Mouse (Mus musculus): ENCODE results near the gene Tram2.

Tram2 gene

DNA sequence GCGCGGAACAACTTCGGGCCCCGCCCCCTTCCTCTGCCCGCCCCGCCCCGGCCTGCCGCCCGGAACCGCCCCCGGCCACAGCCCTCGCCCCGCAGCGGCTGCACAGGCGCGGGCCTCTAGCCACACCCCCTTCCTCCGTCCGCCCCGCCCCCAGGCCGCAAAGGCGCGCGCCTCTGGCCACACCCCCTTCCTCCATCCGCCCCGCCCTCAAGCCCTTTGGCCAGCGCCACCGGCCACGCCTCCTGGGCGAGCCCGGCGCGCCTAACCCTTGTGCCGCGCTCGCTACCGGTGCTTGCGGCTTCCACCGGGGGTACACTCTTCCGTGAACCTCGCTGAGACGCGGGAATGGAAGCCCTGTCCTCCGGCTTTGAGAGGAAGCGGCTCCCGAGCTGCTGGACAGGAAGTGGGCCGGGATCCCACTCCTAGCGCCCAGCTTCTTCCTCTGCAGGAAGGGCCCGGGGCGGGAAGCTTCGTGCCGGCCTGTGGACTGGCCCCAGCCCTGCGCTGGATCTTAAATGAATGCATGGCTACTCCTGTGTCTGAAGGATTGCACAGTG lies at the start of gene Tram2:
Gene Tram2 (minus strand): TSS at position 13 of the 557 bp plus-strand sequence.
- peak; percentile 96 for DNase-seq (ENCODE audit: low spot score)

DNA sequence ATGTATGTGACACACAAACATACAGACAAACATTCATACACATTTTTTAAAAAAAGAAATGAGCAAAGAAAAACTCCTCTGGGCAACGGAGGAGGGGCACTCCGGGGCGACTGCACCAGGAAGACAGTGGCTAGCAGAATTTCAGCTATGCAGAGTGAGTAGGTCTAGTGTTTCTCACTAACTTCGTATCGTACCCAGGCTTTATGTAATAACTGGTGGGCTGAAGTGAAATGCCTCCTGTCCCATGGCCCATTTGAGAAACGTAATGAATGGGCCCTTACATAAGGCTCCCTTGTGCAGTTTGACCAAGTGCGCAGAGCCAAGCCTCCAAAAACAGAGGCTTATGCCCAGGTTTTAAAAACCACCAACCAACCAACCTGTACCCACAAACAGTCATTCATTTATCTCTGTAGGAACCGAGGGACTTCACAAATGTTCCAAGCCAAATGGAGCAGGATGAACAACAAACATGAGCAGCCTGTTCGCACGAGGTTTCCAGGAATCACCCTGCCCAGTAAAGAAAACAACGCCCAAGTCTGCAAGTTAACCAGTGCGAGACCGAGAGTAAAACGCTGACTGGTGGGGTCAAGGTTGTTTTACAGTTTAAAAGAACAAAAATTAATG lies 45.8 kb upstream of the Tram2 start:
- peak; percentile 47 for DNase-seq (ENCODE audit: low spot score)

DNA sequence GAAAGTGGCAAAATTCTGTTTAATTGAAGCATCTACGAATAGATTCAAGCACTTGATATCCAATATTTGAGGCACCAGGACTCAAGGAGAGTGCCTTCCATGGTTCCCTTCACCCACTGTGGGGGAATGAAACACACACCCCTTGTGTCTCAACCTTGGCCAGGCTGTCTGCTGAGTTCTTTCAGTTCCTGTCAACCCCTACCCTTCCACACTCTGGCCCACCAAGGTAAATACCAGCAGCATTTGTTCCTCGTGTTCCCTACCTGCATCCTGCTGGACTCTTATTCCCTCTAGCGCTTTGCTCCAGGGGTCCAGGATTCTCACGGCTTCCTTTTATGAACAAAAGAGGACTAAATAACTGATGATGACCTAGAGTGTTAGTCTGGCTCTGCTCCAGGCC lies 24.8 kb upstream of the Tram2 start:
- no peak for DNase-seq (ENCODE audit: low spot score)

DNA sequence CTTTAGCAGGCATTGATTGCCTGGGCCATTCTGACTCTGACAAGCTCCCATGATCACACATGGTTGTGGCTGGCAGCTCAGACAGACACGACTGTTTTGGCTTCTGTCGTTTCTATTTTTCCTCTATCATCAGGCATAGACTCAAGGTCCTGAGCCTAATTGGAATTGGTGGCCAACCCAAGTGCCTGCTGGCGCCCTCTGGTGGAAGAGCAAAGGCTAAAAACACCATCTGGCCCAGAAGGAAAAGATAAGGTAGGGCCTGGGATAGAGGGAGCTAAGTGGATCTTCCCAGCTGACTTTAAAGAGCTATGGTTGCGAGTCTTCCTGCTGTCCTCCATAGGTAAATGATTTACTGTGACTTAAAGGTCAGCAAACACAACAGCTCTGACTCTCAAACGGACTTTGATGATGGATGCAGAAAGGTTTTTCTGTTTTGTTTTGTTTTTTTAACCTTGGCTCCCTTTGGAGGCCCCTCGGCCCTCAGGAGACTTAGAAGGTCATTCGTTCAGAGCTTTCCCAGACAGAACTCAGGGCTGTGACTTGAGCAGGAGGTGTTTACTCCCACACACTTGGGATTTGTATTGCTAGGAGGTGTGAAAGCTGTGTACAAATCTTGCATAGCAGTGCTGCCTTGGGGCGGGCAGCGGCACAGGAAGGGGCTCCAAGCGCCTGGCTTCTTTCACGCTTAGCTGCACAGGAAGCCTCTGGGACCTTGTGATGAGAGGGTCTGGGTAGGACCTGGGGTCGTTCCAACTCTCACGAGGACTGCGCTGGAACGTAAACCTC lies 22.4 kb upstream of the Tram2 start:
- DNase-seq (ENCODE audit: low spot score), result peak; percentile 75

DNA sequence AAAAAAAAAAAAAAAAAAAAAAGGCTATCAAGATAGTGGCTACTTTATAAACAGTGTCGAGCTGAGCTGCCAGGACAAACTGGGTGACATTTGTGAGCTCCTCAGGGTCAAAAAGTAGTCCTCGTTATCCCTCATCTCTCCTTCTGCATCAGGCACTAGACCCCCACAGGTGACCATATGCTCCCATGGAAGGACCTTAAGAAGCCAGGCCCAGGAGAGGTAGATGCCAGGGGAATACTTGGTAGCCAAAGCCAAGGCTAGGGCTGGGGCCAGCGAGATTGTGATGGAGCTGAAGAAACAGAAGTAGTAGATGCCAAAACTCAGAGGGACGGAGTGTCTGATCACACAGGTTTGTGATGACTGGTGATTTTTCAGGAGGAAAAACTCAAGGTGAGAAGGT lies 21.7 kb upstream of the Tram2 start:
- no peak for DNase-seq (ENCODE audit: low spot score)

DNA sequence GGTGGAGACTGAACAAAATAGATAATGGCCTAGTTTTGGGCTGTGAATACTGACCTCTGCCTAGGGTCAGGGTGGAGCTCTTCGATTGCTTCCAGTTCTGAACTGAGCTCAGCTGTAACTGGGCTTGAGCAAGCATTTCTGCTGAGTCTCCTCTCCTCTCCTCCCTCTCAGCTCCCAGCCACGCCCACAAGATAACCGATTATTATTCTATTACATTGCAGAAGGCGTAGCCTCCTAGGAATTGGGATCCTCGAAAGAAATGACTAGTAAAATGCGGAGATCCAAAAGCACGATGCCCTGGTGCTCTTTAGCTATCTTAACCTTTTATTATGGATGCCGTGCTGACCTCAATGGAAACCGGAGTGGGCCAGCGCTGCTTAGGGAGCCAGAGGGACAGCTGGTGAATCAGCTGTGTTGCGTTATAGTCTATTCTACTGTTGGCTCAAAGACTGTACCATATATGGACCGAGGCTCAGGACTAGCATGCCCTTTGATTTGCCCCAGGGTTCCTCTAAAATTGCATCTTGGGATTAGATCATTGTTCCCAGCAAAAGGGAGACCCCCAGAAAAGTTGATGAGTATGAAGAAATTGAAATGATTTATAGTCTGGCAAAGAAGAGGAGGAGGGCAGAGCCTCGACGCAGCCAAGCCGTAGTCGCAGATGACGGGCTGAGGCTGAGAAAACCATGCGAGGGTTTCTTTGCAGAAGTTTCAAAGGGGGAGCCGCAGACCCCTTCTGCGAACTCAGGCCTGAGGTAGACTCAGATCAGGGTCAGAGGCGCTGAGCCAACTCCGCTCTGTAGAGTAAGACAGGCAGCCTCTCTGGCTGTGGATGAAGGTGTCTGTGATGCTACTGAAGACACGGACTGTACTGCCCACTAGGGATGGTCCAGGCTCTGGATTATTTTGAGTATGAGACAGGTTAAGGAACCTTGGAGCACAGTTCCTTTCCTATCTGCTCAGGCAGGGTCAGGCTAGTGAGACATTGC lies 18.3 kb upstream of the Tram2 start:
- no peak for DNase-seq (ENCODE audit: low spot score)

DNA sequence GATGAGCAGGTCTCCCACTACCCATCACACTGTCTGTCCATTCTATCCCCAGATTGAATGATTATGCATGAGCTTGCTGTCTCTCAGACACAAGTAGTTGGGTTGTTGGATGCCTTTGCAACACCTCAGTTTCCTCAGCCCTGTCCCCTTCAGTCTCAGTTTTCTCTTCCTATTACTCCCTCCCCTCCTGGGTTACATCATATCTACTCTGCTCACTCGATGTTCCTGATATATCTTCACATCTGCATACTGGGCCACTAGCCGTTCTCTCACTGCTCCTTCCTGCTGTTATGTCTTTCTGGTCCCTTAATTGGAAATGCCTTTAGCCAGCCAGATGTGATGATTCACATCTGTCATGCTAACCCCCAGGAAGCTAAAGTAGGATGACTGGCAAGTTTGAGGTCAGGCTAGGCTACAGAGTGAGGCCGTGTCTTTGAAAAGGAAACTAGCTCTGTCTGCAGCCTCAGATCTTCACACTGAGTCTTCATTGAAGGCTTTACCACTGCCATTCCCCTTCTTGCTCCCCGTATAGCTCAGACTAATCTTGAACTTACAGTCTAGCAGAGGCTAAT lies 15.7 kb upstream of the Tram2 start:
- no peak for DNase-seq (ENCODE audit: low spot score)

DNA sequence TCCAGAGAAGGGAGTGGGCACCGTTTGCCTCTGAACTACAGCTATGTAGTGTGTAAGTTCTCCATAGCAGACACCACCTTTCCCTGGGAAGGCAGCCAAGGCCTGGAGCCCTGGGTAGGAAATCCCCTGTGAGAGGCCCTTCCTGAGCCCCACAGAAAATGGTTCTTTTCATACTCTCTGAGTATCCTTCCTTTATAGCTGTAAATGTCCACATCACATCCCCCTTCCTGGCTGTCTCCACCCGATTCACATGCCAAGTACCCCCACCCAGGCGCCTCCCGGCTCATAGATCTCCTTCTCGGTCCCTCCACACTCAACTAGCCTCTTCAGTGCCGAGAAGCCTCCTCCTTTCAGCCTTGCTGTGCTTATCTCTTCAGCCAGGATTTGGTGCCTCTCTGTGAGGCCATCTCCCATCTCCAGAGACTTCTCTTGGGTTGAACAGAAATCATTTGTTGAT lies 10.7 kb upstream of the Tram2 start:
- no peak for DNase-seq (ENCODE audit: low spot score)

DNA sequence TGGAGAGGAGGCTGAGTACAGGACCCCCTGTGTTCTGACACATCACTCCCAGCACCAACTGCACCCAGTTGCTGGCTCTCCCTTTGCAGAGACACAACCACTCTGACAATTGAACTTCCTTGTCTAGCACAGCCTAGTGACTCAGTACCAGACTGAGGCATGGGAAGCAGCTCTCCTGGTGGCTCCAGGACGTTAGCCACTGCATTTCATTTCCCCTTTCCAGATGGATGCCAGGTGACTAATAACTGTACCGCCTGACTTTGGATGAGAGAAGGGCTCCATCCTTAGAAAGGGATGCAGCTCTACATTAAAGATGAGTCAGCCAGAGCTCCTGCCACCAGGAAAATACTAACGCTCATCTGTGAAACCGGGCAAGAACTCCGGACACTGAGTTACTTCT lies 7.3 kb upstream of the Tram2 start:
- no peak for DNase-seq (ENCODE audit: low spot score)

DNA sequence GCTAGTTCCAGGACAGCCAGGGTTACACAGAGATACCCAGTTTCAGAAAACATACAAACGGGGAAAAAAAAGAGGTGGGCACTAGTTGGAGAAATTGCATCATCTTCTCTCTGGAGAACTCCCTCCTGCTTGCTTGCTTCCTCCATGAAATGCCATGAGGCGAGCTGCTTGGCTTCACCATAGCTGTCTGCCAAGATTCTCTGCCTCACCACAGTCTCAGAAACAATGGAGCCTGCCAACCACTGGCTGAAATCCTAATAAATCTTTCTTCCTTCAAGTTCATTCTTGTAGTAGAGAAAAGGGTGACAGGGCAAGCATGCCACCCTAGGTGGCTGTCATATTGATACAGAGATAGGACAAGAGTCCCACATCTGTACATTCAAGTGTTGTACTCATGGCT lies 5.6 kb upstream of the Tram2 start:
- DNase-seq (ENCODE audit: low spot score), result no peak

DNA sequence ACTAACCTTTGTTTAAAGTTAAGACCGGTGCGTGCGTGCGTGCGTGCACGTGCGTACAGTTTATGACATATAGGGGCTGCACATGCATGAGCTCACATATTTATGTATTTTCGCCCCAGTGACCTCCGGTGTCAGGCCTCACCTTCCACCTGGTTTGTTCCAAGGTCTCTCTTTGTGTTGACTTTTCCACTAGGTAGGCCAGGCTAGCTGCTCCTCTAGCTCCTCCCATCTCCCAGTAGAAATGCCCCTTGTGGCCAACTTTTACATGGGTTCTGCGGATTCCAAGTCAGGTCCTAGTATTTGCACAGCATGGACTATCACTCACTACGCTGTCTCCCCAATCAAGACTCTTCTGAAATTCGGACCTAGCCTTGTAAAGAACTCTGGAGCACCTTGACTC lies 1.3 kb upstream of the Tram2 start:
- peak; percentile 70 for DNase-seq (ENCODE audit: low spot score)

DNA sequence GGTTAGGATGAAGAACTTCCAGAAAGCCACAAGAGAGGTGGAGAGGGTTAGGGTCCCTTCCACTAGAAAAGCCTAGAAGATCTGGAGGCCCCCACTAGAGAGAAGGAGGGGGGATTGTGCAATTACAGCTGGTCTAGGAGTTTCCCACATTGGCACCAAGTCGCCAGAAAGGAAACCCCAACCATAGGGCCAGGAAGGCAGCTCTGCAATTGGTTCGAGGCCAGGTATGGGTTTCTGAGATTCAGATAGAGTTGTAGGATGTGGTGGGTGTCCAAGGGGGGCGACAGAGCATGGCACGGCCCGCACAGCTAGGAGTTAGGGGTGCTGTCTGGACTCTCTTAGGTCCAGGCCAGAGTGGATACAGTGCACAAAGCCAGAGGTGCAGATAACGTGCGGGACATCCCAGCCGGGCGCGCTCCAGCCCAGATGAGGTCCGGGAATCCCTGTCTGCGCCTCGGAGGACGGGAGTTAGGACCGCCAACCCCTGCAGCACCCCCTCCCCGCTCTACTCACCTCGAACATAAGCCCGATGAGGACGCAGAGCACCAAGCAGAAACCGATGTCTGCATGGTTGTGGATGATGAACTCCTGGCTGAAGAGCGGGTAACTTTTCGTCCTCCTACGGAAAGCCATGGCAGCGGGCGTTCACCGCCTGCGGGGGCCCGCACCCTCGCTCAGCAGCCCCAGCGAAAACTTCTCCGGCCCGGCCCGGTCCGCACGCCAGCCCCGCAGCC lies 381 bp downstream of the Tram2 start:
- no peak for DNase-seq (ENCODE audit: low spot score)

DNA sequence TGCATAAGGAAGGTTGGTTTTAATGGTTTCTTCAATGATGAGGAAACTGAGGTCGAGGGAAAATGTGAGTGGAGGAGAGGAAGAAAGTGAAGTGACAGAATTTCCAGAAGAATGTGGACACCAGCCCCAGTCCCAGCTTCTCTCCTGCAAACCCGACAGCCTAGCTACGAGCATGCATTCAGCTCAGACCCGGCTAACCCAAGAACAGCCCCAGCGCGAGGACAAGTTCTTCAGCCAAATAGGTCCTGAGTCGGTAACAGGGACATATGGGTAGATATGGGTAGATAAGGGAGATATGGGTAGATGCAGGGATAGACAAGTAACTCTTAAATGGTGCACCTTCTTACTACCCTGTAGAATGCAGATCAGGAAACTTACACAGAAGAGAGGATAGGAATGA lies 1.4 kb downstream of the Tram2 start:
- DNase-seq (ENCODE audit: low spot score), result no peak

DNA sequence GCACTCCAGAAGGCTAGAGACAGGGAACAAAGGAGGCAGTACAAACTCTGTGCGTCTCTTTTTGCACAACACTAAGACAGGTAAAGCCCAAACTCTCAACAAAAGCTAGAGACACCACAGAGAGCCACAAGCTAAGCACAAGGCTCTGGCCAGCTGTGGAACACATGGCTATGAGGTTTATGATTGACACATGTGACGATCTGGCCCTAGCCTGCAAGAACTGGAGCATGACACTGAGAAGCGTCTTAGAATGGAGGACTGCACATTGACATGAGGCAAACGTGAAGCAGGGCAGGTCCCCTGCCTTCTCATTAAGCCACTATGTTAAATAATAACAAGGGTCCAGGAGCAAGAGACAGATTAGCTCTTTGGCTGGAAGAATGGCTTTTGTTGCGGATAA lies 1.8 kb downstream of the Tram2 start:
- no peak for DNase-seq (ENCODE audit: low spot score)

DNA sequence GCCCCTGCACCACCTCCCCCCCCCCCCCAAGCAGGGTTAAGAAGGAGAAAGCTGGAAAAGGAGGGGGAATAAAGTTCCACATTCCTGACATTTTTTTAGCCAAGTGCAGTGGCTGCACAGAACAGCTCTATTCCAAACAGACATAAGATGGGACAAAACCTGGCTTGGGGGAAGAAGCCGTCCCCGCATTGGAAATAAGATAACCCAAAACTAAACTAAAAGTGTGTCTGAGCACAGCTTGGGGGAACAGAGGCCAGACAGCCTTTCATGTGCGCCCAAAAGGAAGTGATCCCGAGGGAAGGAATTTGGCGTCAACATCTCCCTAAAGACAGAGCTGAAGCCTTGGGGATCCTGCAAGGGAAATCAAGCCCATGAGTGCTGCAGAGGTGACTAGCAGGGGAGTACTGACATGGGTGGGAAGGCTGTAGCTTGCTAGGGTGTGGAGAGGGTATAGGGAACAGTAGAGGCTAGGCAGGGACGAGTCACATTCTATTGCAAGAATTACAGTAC lies 3.0 kb downstream of the Tram2 start:
- DNase-seq (ENCODE audit: low spot score), result no peak

DNA sequence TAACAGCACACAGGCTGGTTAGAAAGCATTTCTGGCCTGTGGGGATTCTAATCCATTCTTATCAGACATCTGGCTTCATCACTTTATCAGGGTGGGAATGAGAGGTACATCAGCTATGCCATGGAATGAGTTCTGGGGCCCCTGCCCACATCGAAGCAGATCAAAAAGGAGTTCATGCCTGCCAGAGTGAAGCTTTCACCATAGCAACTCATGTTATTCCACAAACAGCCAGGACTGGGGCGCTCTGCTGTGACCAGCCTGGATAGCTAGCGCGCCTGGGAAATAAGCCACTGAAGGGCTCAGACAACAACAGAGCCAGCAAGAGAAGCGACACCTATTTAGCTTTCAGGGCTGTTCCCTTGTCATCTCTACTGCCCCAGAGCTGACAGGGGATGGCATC lies 4.8 kb downstream of the Tram2 start:
- no peak for DNase-seq (ENCODE audit: low spot score)

DNA sequence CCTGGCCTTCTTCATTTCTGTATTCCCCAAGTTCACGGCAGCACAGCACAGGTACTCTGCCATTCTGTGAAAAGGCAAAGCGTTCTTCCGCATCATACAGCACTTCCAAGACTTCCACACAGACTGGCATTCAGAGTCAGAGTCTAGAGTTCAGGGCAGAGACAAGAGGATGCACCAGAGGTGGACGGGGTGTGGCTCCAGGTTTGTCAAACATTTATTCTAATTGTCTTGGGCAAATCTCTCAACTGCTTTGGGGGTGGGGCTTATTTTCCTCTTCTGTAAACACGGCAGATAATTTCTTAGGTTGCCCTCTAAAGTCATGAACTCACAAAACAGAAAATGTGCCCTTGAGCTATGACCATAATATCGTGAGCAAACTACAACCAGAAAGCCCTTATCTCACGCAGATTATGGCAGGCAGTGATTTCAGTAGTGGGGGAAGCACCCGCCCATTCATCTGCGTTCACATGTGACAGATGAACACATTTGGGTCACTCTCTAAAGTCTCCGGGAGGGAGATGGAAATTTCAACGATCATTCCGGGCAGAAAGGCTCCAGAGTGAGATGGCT lies 6.1 kb downstream of the Tram2 start:
- peak; percentile 49 for DNase-seq (ENCODE audit: low spot score)

DNA sequence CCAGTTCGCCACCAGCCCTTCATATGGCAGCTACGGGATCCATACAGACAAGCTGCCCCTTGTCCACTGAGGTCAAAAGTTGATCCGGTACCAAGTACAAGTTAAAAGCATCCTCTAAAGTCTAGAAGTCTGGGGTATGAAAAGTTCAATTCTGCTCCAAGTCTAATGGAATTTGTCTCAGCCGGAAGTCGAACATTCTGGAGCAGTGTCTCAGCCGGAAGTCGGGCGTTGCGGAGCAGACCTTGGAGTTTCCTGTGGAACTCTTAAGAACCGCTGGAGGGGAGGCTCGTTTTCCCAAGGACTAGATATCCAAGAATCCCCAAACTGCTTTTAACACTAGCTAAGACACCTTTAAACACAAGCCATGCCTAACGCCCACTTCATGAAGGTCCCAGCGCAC lies 8.4 kb downstream of the Tram2 start:
- no peak for DNase-seq (ENCODE audit: low spot score)

DNA sequence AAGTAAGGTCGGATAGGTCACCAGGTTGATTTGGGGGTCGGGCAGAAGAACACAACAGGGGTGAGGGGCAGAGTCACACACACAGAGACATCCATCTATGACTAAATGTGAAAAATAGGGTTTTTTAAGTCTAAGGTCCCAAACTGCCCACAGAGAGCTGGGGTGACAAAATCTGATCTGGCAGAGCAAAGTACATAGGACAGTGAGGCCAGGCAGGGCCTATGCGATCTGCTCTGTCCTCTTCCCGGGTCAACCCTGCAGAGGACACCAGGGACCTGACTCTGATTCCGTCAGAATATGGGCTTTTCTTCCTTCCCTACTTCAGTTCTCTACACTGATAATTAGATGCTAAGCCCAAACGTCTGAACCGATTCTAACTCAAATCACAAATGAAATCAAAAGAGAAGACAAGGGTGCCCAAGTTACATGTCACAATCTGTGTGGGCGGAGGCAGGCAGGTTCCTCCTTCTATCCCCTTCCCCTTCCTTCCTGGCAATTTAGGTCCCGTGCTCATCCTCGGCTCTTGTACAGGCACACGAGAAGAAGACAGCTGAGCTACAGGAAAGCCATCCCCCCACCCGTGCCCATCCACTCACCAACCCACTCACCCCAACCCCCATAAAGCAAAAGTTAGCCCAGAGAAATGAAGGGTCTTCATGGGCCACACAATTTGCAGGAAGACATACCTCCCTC lies 9.1 kb downstream of the Tram2 start:
- no peak for DNase-seq (ENCODE audit: low spot score)

DNA sequence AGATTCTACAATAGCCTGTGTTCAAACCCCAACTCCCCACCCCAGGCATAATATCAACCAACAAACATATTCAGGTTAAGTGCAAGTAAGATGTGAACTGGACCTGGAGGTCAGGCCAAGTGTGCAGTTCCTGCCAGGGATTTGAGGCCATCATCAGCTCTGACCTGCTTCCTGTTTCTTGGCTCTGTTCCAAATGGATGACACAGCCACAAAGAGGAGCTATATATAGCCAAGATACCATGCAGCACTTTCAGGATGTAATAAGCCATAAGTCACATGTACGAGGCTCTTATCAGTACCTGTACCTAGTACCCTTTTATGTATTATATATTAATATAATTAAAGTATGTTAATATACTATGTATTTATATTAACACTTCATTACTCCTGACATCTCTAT lies 10.5 kb downstream of the Tram2 start:
- no peak for DNase-seq (ENCODE audit: low spot score)
